ENCODE assay signal across 9 mouse cellular contexts in genomic region chr3:102010681-102011317, GRCm38 (mm10). TPM values are rescaled to one million over a fixed set of nuclear protein-coding genes. Genes with fewer than 3 reads are reported as not detected.
DNase-seq lines count a peak whose midpoint lies in the region; ATAC-seq lines count a peak whose summit lies in the region.
"Had no signal": no experiment of that assay in that cellular context is flagged by ENCODE, and none has a peak within 500 bp of the region (broad histone marks: within the 10 kb centered on the region; RNA-seq: fewer than 3 reads in every experiment).

No protein-coding gene starts in this region.

- no peak for ATAC-seq in heart, embryonic 11.5 days (replicated peaks; ENCODE audit: insufficient number of reproducible peaks, low FRiP score, low TSS enrichment)
- no peak for ATAC-seq in forebrain, embryonic 13.5 days
- ATAC-seq in limb, embryonic 13.5 days (ENCODE audit: low FRiP score, low read depth) = no peak
- no peak for ATAC-seq in frontal cortex, adult (ENCODE audit: low TSS enrichment)
- no peak for ATAC-seq in erythroblast, adult 5-6 weeks (replicated peaks; ENCODE audit: low FRiP score, poor library complexity, severe bottlenecking)

- peaks cover 61% of the 10 kb centered on the region for H3K27me3 ChIP-seq in heart, embryonic 11.5 days (ENCODE audit: control insufficient read depth, insufficient read depth, low read length)
- peaks cover 73% of the 10 kb centered on the region for H3K27me3 ChIP-seq in forebrain, embryonic 13.5 days
- H3K27me3 ChIP-seq in limb, embryonic 13.5 days = peaks cover 83% of the 10 kb centered on the region

- no peak overlapping the region for H3K9ac ChIP-seq in heart, embryonic 11.5 days (ENCODE audit: low read depth, low read length)
- H3K9ac ChIP-seq in forebrain, embryonic 13.5 days = peak overlapping the region; percentile 79
- no peak overlapping the region for H3K9ac ChIP-seq in limb, embryonic 13.5 days

- intact Hi-C loops in gastrocnemius, postnatal 36 days (cut with DNase I) = no loop called here

- 5% methylated on average over 24 of the region's 24 CpGs for WGBS in heart, embryonic 11.5 days (ENCODE audit: insufficient replicate concordance)
- 4% methylated on average over 24 of the region's 24 CpGs for whole genome bisulfite sequencing in forebrain, embryonic 13.5 days
- WGBS in limb, embryonic 13.5 days = 4% methylated on average over 24 of the region's 24 CpGs

- no peaks in the 10 kb centered on the region for H3K36me3 ChIP-seq in heart, embryonic 11.5 days (ENCODE audit: control insufficient read depth, insufficient read depth, low read length)
- no peaks in the 10 kb centered on the region for H3K36me3 ChIP-seq in forebrain, embryonic 13.5 days (ENCODE audit: poor library complexity, severe bottlenecking)
- no peaks in the 10 kb centered on the region for H3K36me3 ChIP-seq in limb, embryonic 13.5 days

- peak overlapping the region; percentile 82 for H3K4me2 ChIP-seq in heart, embryonic 11.5 days
- peak overlapping the region; percentile 70 for H3K4me2 ChIP-seq in forebrain, embryonic 13.5 days
- H3K4me2 ChIP-seq in limb, embryonic 13.5 days (replicated peaks) = peak overlapping the region; percentile 65

- H3K27ac ChIP-seq in heart, embryonic 11.5 days (ENCODE audit: low read depth, low read length) = no peak overlapping the region
- H3K27ac ChIP-seq in forebrain, embryonic 13.5 days = peak overlapping the region; percentile 88
- H3K27ac ChIP-seq in limb, embryonic 13.5 days = no peak overlapping the region

- peak overlapping the region; percentile 45 for H3K4me3 ChIP-seq in heart, embryonic 11.5 days (ENCODE audit: low read depth, low read length)
- H3K4me3 ChIP-seq in forebrain, embryonic 13.5 days = peak overlapping the region; percentile 51
- H3K4me3 ChIP-seq in limb, embryonic 13.5 days = peak overlapping the region; percentile 41

- no peaks in the 10 kb centered on the region for H3K9me3 ChIP-seq in heart, embryonic 11.5 days (replicated peaks; ENCODE audit: control insufficient read depth, low read length)
- H3K9me3 ChIP-seq in forebrain, embryonic 13.5 days (replicated peaks) = no peaks in the 10 kb centered on the region
- no peaks in the 10 kb centered on the region for H3K9me3 ChIP-seq in limb, embryonic 13.5 days

- DNase-seq in heart, adult 11 months = no peak
- peak; percentile 5 for DNase-seq in brain, adult 2 months (ENCODE audit: low read depth, low spot score)
- DNase-seq in gastrocnemius, postnatal 36 days = no peak
- DNase-seq: lung, postnatal 14 days had no signal

- H3K4me1 ChIP-seq in heart, embryonic 11.5 days (ENCODE audit: control insufficient read depth, insufficient read depth, low read length) = peaks cover 16% of the 10 kb centered on the region
- H3K4me1 ChIP-seq in forebrain, embryonic 13.5 days = peaks cover 23% of the 10 kb centered on the region
- H3K4me1 ChIP-seq in limb, embryonic 13.5 days = peaks cover 20% of the 10 kb centered on the region

RNA-seq across cellular contexts. Expression of gene Nhlh2, which starts 0.9 kb away (rescaled TPM):
- 0.06 and 0.25 TPM in 2 replicates for polyA plus RNA-seq in heart, embryonic 11.5 days (2014; fragmentation: Nextera tagmentation; extraction: Ambion mirVana)
- 34.4 and 44.4 TPM in 2 replicates for polyA plus RNA-seq in forebrain, embryonic 13.5 days (2015; fragmentation: Nextera tagmentation; extraction: Ambion mirVana)
- 0.04 and 0.18 TPM in 2 replicates for polyA plus RNA-seq in limb, embryonic 13.5 days (2015; fragmentation: Nextera tagmentation; extraction: Ambion mirVana)
- not detected in 2 replicates for total RNA-seq in erythroblast, adult 5-6 weeks (2015; ENCODE audit: low replicate concordance)
- total RNA-seq in erythroblast, adult 5-6 weeks (2017; ENCODE audit: low replicate concordance) = not detected in 2 replicates
- total RNA-seq in gastrocnemius, postnatal 36 days (2021) = not detected

Comparison
In these comparisons a context has a peak if more than half of its experiments do, and no peak if none do; other contexts are left out.
1. RNA of gene Nhlh2, which starts 0.9 kb away (polyA plus RNA-seq): 34.4 to 44.4 TPM in forebrain, embryonic 13.5 days; 0.06 to 0.25 TPM in heart, embryonic 11.5 days and 0.04 to 0.18 TPM in limb, embryonic 13.5 days; every median in the first group is over 10 times any median in the second.
2. Peak in every context shown above with its lines, with median percentiles within 50 percentile points of each other: H3K4me2 ChIP-seq and H3K4me3 ChIP-seq.